Mouse (Mus musculus) gastrocnemius, postnatal 25 days (tissue): Measurements from ENCODE around the gene S100a6. TPM values are rescaled to one million over a fixed set of nuclear protein-coding genes. Genes with fewer than 3 reads are reported as not detected.

ENCODE experiments used
- DNase-seq: peaks from one replicate; pipeline ENCODE4 v3.0.0; 2022
- total RNA-seq, 2 experiments: library from RNA; stranded (reverse); gene quantifications; 1 replicate in 1 of 2; 2 replicates in 1 of 2; pipeline ENCODE4 v1.2.3; 2021

Gene S100a6
- total RNA-seq, 2 experiments from 2014 or later = 65.8 to 112 TPM

- DNase-seq = no peak
Observed at GRCm38 (mm10) chr3:90626266-90627021, 13.8 kb downstream of the S100a6 start.

- DNase-seq = no peak
Observed at GRCm38 (mm10) chr3:90627366-90627765, 14.7 kb downstream of the S100a6 start.

GRCm38 (mm10) chr3:90627807-90628206, 15.1 kb downstream of the S100a6 start:
- DNase-seq = no peak

- no peak for DNase-seq
Observed at GRCm38 (mm10) chr3:90629298-90629697, 16.6 kb downstream of the S100a6 start.

GRCm38 (mm10) chr3:90631984-90632383, 19.3 kb downstream of the S100a6 start:
- DNase-seq = no peak

GRCm38 (mm10) chr3:90638511-90639275, 26.0 kb downstream of the S100a6 start:
- no peak for DNase-seq

- DNase-seq = no peak
Observed at GRCm38 (mm10) chr3:90639511-90640154, 27.0 kb downstream of the S100a6 start.

GRCm38 (mm10) chr3:90640981-90641380, 28.3 kb downstream of the S100a6 start:
- DNase-seq = no peak

- DNase-seq = no peak
Observed at GRCm38 (mm10) chr3:90644220-90644619, 31.5 kb downstream of the S100a6 start.

- DNase-seq = no peak
Observed at GRCm38 (mm10) chr3:90647291-90647690, 34.6 kb downstream of the S100a6 start.

GRCm38 (mm10) chr3:90648981-90649380, 36.3 kb downstream of the S100a6 start:
- no peak for DNase-seq

GRCm38 (mm10) chr3:90649832-90650231, 37.1 kb downstream of the S100a6 start:
- DNase-seq = no peak

- peak; percentile 30 for DNase-seq
Observed at GRCm38 (mm10) chr3:90652878-90653508, 40.3 kb downstream of the S100a6 start.

GRCm38 (mm10) chr3:90653717-90654116, 41.0 kb downstream of the S100a6 start, which contains the start of gene S100a7a:
S100a7a (plus strand) TSS chr3:90654017.
- DNase-seq = no peak

GRCm38 (mm10) chr3:90657405-90657804, 44.7 kb downstream of the S100a6 start:
- DNase-seq = no peak

- no peak for DNase-seq
Observed at GRCm38 (mm10) chr3:90659364-90660044, 46.8 kb downstream of the S100a6 start.

- no peak for DNase-seq
Observed at GRCm38 (mm10) chr3:90664219-90664618, 51.5 kb downstream of the S100a6 start.

GRCm38 (mm10) chr3:90668846-90669245, 56.2 kb downstream of the S100a6 start, which contains the start of gene S100a8:
S100a8 (plus strand) TSS chr3:90668978.
- no peak for DNase-seq
